Mouse (Mus musculus): ENCODE measurements around the gene Art1. TPM values are rescaled to one million over a fixed set of nuclear protein-coding genes. Genes with fewer than 3 reads are reported as not detected.

Art1 gene
- polyA plus RNA-seq, 1 experiment from 2014 or later = 0.50 TPM

GRCm38 (mm10) chr7:102120326-102120725 lies 18.8 kb downstream of the Art1 start:
- 98% methylated on average over 10 of the region's 10 CpGs for WGBS
- no peak overlapping the region for H3K27ac ChIP-seq (ENCODE audit: low read depth, low read length)
- peaks cover 63% of the 10 kb centered on the region for H3K36me3 ChIP-seq (ENCODE audit: control insufficient read depth, insufficient read depth, low read length)
- no peak overlapping the region for H3K4me3 ChIP-seq (ENCODE audit: low read depth, low read length)
- no peak overlapping the region for H3K9ac ChIP-seq (replicated peaks; ENCODE audit: low read depth, low read length)
- H3K4me1 ChIP-seq (ENCODE audit: control insufficient read depth, insufficient read depth, low read length) = no peaks in the 10 kb centered on the region
- no peak for ATAC-seq (ENCODE audit: low read depth)
- no peaks in the 10 kb centered on the region for H3K9me3 ChIP-seq (ENCODE audit: control insufficient read depth, low read length)
- no peaks in the 10 kb centered on the region for H3K27me3 ChIP-seq (ENCODE audit: control insufficient read depth, insufficient read depth, low read length)
- no peak overlapping the region for H3K4me2 ChIP-seq (ENCODE audit: low read depth, low read length)

- 87% methylated on average over 4 of the region's 4 CpGs for WGBS
- Histone ChIP-seq H3K4me2 (ENCODE audit: low read depth, low read length) (no peak overlapping the region), H3K36me3 (ENCODE audit: control insufficient read depth, insufficient read depth, low read length) (peaks cover 74% of the 10 kb centered on the region), H3K4me1 (ENCODE audit: control insufficient read depth, insufficient read depth, low read length) (no peaks in the 10 kb centered on the region), H3K9ac (replicated peaks; ENCODE audit: low read depth, low read length) (no peak overlapping the region), H3K27ac (ENCODE audit: low read depth, low read length) (no peak overlapping the region), H3K9me3 (ENCODE audit: control insufficient read depth, low read length) (no peaks in the 10 kb centered on the region), H3K4me3 (ENCODE audit: low read depth, low read length) (no peak overlapping the region), H3K27me3 (ENCODE audit: control insufficient read depth, insufficient read depth, low read length) (no peaks in the 10 kb centered on the region)
- no peak for ATAC-seq (ENCODE audit: low read depth)
Observed at GRCm38 (mm10) chr7:102132395-102132794, 30.9 kb downstream of the Art1 start.

- Histone ChIP-seq H3K27me3 (ENCODE audit: control insufficient read depth, insufficient read depth, low read length) (no peaks in the 10 kb centered on the region), H3K9me3 (ENCODE audit: control insufficient read depth, low read length) (no peaks in the 10 kb centered on the region), H3K9ac (replicated peaks; ENCODE audit: low read depth, low read length) (no peak overlapping the region), H3K27ac (ENCODE audit: low read depth, low read length) (no peak overlapping the region), H3K4me1 (ENCODE audit: control insufficient read depth, insufficient read depth, low read length) (no peaks in the 10 kb centered on the region), H3K4me3 (ENCODE audit: low read depth, low read length) (no peak overlapping the region), H3K36me3 (ENCODE audit: control insufficient read depth, insufficient read depth, low read length) (peaks cover 54% of the 10 kb centered on the region), H3K4me2 (ENCODE audit: low read depth, low read length) (no peak overlapping the region)
- 95% methylated on average over 1 of the region's 1 CpGs for WGBS
- ATAC-seq (ENCODE audit: low read depth) = no peak
Observed at GRCm38 (mm10) chr7:102137464-102137863, 35.9 kb downstream of the Art1 start.

GRCm38 (mm10) chr7:102137898-102138297 lies 36.4 kb downstream of the Art1 start:
- Histone ChIP-seq H3K27ac (ENCODE audit: low read depth, low read length) (no peak overlapping the region), H3K9ac (replicated peaks; ENCODE audit: low read depth, low read length) (no peak overlapping the region), H3K4me1 (ENCODE audit: control insufficient read depth, insufficient read depth, low read length) (no peaks in the 10 kb centered on the region), H3K4me3 (ENCODE audit: low read depth, low read length) (no peak overlapping the region), H3K27me3 (ENCODE audit: control insufficient read depth, insufficient read depth, low read length) (no peaks in the 10 kb centered on the region), H3K36me3 (ENCODE audit: control insufficient read depth, insufficient read depth, low read length) (peaks cover 52% of the 10 kb centered on the region), H3K4me2 (ENCODE audit: low read depth, low read length) (no peak overlapping the region), H3K9me3 (ENCODE audit: control insufficient read depth, low read length) (no peaks in the 10 kb centered on the region)
- WGBS = 97% methylated on average over 5 of the region's 5 CpGs
- ATAC-seq (ENCODE audit: low read depth) = no peak

DNA sequence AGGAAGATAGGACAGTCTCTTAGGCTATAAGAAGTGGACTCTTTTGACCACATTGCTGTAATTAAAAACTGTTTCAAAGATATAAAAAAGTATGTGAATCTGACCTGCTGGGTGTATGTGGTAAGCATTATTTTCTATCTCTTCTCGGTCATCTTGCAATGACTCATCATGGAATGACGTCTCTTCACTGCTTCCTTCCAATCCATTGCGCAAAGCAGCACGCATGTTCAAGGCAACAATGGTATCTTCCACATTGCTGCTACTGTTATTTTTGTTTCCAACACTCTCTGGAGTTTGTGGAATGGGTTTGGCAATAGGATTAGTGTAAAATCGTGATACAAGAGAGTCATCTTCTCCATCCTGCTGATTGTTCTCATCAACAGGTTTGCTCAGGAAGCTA lies 52.1 kb downstream of the Art1 start:
- no peak overlapping the region for H3K4me3 ChIP-seq (ENCODE audit: low read depth, low read length)
- H3K4me1 ChIP-seq (ENCODE audit: control insufficient read depth, insufficient read depth, low read length) = no peaks in the 10 kb centered on the region
- ATAC-seq (ENCODE audit: low read depth) = no peak
- H3K36me3 ChIP-seq (ENCODE audit: control insufficient read depth, insufficient read depth, low read length) = peaks cover 42% of the 10 kb centered on the region
- WGBS = 97% methylated on average over 5 of the region's 5 CpGs
- H3K4me2 ChIP-seq (ENCODE audit: low read depth, low read length) = no peak overlapping the region
- H3K27me3 ChIP-seq (ENCODE audit: control insufficient read depth, insufficient read depth, low read length) = no peaks in the 10 kb centered on the region
- H3K9me3 ChIP-seq (ENCODE audit: control insufficient read depth, low read length) = no peaks in the 10 kb centered on the region
- no peak overlapping the region for H3K9ac ChIP-seq (replicated peaks; ENCODE audit: low read depth, low read length)
- no peak overlapping the region for H3K27ac ChIP-seq (ENCODE audit: low read depth, low read length)

Other genes with a start within 250 kb of the Art1 start
- 3.5 TPM in 1 of 2 replicates, not detected in the other for gene Folr2, start 244.5 kb upstream of the Art1 start, polyA plus RNA-seq (2014; fragmentation: Nextera tagmentation; extraction: Ambion mirVana)
- 61.0 and 77.4 TPM in 2 replicates for gene Anapc15, start 238.0 kb upstream of the Art1 start, polyA plus RNA-seq (2014; fragmentation: Nextera tagmentation; extraction: Ambion mirVana)
- gene Folr1, start 231.0 kb upstream of the Art1 start, polyA plus RNA-seq (2014; fragmentation: Nextera tagmentation; extraction: Ambion mirVana) = 1.1 and 1.4 TPM in 2 replicates
- 134 and 147 TPM in 2 replicates for gene Lamtor1, start 195.8 kb upstream of the Art1 start, polyA plus RNA-seq (2014; fragmentation: Nextera tagmentation; extraction: Ambion mirVana)
- 0.25 and 0.31 TPM in 2 replicates for gene Tomt, start 195.4 kb upstream of the Art1 start, polyA plus RNA-seq (2014; fragmentation: Nextera tagmentation; extraction: Ambion mirVana)
- 7.2 and 8.3 TPM in 2 replicates for gene Lrrc51, start 167.8 kb upstream of the Art1 start, polyA plus RNA-seq (2014; fragmentation: Nextera tagmentation; extraction: Ambion mirVana)
- gene Numa1, start 167.6 kb upstream of the Art1 start, polyA plus RNA-seq (2014; fragmentation: Nextera tagmentation; extraction: Ambion mirVana) = 52.4 and 54.0 TPM in 2 replicates
- 3.5 and 4.7 TPM in 2 replicates for gene Il18bp, start 83.1 kb upstream of the Art1 start, polyA plus RNA-seq (2014; fragmentation: Nextera tagmentation; extraction: Ambion mirVana)
- 31.3 and 35.4 TPM in 2 replicates for gene Rnf121, start 36.3 kb upstream of the Art1 start, polyA plus RNA-seq (2014; fragmentation: Nextera tagmentation; extraction: Ambion mirVana)
- gene Xndc1, start 36.2 kb upstream of the Art1 start, polyA plus RNA-seq (2014; fragmentation: Nextera tagmentation; extraction: Ambion mirVana) = 20.3 and 22.0 TPM in 2 replicates
- gene Xntrpc, start 36.0 kb upstream of the Art1 start, polyA plus RNA-seq (2014; fragmentation: Nextera tagmentation; extraction: Ambion mirVana) = 0.98 and 1.5 TPM in 2 replicates
- gene Trpc2, start 18.6 kb upstream of the Art1 start, polyA plus RNA-seq (2014; fragmentation: Nextera tagmentation; extraction: Ambion mirVana) = not detected in 2 replicates
- gene Art5, start 7.7 kb downstream of the Art1 start, polyA plus RNA-seq (2014; fragmentation: Nextera tagmentation; extraction: Ambion mirVana) = 0.13 TPM in 1 of 2 replicates, not detected in the other
- 0.21 TPM in 1 of 2 replicates, not detected in the other for gene Chrna10, start 15.1 kb downstream of the Art1 start, polyA plus RNA-seq (2014; fragmentation: Nextera tagmentation; extraction: Ambion mirVana)
- gene Nup98, start 108.4 kb downstream of the Art1 start, polyA plus RNA-seq (2014; fragmentation: Nextera tagmentation; extraction: Ambion mirVana) = 26.8 and 29.0 TPM in 2 replicates
- gene Pgap2, start 108.5 kb downstream of the Art1 start, polyA plus RNA-seq (2014; fragmentation: Nextera tagmentation; extraction: Ambion mirVana) = 57.4 and 59.2 TPM in 2 replicates
- gene Rhog, start 154.3 kb downstream of the Art1 start, polyA plus RNA-seq (2014; fragmentation: Nextera tagmentation; extraction: Ambion mirVana) = 11.4 and 19.4 TPM in 2 replicates
- 12.1 and 17.5 TPM in 2 replicates for gene Stim1, start 166.1 kb downstream of the Art1 start, polyA plus RNA-seq (2014; fragmentation: Nextera tagmentation; extraction: Ambion mirVana)